Mouse (Mus musculus): ENCODE results near the gene Myrfl.

Gene Myrfl

DNA sequence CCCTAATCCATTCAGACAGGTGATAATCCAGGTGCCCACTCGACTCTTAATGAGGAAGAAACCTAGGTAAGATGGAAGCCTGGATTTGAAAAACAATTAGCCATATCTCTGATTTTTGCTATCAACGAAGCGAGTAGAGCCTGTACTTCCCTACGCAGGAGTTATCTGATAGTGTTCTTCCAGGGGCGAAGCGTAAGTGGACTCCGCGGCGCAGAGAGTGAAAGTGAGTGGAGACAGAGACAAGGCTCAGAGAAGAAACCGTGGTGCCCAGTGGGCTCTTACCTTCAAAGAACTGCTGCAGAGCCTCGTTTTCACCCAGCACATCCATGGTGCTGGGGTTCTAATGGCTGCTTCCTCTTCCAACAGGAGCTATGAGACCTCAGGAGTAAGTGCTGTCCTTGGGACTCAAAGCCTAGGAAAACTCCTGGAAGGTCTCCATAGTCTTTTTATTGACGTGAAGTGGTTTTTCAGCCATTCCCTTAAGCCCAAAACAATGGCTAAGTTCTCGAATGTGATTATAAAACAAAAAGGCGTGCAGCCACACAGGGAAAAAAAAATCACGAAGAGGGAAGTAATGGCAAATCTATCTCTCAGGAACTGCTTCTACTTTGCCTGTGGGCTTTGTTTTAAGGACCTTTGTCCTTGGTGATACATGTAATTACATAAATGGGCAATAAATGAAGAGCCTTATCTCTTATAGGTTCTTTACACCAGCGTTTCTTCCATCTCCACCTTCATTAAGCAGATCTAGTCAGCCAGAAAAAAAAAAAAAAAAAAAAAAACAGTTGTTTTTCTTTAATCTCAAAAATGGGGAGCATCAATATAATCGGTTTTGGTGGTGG is at the start of gene Myrfl:
Myrfl (minus strand) TSS at position 584 of the 842 bp plus-strand sequence.
- DNase-seq (ENCODE audit: low spot score), result no peak

DNA sequence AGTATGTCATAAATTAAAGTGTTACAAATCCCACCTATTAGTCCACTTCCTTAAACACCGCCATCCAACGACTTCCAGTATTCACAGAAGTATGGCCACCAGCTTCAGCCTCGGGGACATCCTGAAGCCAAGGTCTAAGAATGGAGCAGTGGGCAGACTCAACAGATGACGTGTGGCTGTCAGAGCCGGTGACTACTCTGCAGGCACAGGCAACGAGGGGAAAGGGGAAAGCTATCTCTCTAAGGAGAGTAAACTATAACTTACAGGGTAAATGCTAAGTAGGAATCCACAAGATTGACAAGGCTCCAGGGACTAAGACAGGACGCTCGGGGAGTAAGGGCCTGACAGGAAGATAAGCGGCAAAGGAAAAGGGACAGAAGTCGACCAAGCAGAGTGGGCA is 48.2 kb upstream of the Myrfl start:
- DNase-seq (ENCODE audit: low spot score), result no peak

DNA sequence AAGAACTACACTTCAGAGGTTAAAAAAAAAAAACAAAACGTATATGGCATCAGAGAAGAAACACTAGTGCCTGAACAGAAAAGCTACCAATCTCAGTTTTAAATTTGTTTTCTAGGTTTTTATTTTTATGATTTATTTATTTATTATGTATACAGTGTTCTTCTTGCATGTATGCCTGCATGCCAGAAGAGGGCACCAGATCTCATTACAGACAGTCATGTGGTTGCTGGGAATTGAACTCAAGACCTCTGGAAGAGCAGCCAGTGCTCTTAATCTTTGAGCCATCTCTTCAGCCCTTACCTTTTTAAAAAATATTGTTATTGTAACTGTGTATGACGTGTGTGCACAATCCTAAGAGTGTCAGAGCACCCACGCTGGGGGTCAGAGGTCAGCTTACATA is 47.4 kb upstream of the Myrfl start:
- no peak for DNase-seq (ENCODE audit: low spot score)

DNA sequence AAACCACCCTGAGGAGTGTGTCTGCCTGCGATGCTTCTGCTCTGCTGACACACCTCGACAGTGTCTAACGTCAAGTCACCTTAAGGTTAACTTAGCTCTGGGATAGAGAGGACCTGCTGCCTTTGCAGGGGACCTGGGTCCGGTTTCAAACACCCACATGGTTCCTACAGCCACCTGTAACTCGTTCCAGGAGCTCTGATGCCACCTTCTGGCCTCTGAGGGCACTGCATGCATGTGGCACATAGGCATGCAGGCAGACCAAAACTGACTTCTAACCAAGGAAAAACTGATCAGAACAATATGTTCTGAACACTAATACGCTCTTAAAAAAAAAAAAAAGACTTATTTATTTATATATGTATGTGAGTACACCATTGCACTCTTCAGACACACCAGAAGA is 46.3 kb upstream of the Myrfl start:
- no peak for DNase-seq (ENCODE audit: low spot score)

DNA sequence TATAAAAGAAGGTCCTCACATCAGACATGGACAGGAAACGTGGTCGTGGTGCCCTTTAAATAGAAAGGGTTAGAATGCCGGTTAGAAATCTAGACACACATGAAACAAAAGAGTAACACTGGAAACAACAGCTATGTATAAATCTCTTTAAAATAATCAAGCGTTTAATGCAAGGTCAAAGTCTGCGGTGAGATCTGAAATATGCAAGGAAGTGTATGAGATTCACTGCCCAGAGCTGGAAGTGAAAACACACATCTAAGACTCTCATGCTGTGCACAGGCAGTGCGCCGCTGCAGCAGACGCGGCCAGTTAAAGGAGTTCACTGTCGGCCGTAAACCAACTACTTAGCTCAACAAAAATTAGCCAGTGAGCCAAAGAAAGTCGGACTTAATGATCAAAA is 38.3 kb upstream of the Myrfl start:
- no peak for DNase-seq (ENCODE audit: low spot score)

- DNase-seq (ENCODE audit: low spot score), result no peak
These were observed 37.1 kb upstream of the Myrfl start for GRCm38 (mm10) chr10:116933794-116934193.

- DNase-seq (ENCODE audit: low spot score), result no peak
These were observed 35.7 kb upstream of the Myrfl start for GRCm38 (mm10) chr10:116932418-116932817.

- DNase-seq (ENCODE audit: low spot score), result no peak
These were observed 34.9 kb upstream of the Myrfl start for GRCm38 (mm10) chr10:116931497-116932179.

DNA sequence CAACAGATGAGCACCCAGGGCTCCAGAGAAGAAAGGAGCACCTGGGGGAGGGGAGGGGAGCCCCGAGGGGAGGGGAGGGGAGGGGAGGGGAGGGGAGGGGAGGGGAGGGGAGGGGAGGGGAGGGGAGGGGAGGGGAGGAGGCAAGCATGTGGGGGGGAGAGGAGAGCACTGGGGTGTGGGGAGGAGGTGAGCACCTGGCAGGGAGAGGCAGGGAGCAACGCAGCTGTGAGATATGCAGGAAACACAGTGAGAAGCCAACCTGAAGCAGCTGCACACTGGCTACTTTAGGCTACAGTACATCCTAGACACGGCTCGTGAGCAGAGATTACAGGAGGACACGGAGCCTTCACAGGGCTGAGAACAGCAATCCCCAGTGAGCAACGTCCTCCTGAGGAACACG is 34.2 kb upstream of the Myrfl start:
- no peak for DNase-seq (ENCODE audit: low spot score)

DNA sequence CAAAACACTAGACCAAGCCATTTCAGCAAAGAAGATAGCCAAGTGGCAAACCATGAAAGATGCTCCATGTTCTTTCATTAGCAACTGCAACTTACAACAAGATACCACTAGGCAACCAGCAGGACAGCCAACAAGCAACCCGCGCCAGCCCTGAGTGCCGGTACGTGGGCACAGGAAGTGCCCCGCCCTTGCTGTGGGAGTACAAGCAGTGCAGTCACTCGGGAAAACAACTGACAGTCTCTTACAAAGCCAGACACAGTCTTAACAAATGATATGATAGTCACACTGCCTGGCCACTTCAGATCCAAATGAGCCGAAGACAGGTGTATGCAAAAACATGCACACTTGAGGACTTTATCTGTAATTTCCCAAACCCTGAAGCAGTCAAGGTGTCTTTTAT is 33.8 kb upstream of the Myrfl start:
- DNase-seq (ENCODE audit: low spot score), result no peak

GRCm38 (mm10) chr10:116928826-116929225 is 32.1 kb upstream of the Myrfl start:
- DNase-seq (ENCODE audit: low spot score), result no peak

DNA sequence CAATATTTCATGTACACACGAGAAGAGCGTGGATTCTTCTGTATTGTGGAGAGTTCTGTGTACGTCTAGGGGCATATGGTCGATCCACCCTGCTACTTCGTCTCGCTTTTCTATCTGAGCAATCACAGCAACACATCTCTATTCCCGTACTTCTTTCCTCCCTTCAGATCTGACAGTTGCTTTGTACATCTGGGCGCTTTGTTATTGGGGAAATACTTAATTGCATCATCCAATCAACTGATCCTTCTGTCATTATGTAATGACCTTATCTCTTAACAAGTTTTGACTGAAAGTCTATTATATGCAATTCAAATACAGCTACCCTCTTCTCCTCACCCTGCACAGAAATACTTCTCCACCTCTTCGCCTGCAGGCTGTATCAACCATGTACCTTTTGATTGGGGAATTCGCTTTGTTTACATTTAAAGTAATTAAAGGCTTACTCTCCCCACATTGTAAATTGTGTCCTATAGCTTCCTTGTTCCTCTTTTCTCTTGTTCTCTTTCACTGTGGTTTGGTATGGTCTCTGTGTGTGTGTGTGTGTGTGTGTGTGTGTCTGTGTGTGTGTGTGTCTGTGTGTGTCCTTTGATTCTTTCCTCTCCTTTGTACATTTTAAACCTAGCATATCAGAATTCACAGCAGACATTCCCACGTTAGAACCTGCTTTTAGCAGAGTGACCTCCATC is 29.9 kb upstream of the Myrfl start:
- DNase-seq (ENCODE audit: low spot score), result no peak

- DNase-seq (ENCODE audit: low spot score), result no peak
These were observed 27.2 kb upstream of the Myrfl start for GRCm38 (mm10) chr10:116923651-116924495.

DNA sequence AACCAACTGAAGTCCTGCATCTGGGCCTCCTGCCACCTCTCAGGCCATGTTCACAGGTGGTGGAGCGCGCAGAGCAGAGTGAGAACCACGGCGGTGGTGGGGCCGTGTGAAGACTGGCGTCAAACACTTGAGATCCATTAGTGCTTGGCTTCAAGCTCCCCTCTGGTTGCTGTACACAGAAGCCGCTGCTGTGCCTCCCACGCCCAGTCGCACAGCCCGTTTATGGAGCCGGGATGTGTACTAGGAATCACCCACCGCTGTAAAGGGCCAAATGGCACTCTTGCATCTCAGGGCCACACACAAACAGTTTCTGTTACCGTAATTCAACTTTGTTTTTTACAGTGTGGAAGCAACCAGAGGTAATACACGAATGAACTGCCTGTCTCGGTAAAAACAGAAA is 25.4 kb upstream of the Myrfl start:
- DNase-seq (ENCODE audit: low spot score), result no peak

- no peak for DNase-seq (ENCODE audit: low spot score)
These were observed 24.7 kb upstream of the Myrfl start for GRCm38 (mm10) chr10:116921416-116921815.

DNA sequence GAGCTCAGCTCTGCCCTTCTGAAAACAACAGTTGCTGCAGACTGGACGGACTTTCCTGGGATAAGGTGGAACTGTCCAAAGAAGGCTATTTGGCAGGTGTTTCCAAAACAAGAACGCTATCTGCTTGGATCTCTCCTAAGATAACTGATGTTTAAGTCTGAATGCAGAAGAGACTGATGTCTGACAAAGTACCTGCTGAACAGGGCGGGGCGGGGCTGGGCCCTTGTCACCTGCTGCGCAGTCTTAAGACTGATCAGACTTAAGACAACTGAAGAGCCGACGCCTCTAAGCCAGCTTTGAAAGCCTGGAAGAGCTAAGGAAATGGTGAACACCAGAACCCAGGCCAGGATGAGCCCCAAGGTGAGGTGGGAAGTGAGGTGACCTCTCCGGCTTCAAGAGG is 23.9 kb upstream of the Myrfl start:
- no peak for DNase-seq (ENCODE audit: low spot score)

DNA sequence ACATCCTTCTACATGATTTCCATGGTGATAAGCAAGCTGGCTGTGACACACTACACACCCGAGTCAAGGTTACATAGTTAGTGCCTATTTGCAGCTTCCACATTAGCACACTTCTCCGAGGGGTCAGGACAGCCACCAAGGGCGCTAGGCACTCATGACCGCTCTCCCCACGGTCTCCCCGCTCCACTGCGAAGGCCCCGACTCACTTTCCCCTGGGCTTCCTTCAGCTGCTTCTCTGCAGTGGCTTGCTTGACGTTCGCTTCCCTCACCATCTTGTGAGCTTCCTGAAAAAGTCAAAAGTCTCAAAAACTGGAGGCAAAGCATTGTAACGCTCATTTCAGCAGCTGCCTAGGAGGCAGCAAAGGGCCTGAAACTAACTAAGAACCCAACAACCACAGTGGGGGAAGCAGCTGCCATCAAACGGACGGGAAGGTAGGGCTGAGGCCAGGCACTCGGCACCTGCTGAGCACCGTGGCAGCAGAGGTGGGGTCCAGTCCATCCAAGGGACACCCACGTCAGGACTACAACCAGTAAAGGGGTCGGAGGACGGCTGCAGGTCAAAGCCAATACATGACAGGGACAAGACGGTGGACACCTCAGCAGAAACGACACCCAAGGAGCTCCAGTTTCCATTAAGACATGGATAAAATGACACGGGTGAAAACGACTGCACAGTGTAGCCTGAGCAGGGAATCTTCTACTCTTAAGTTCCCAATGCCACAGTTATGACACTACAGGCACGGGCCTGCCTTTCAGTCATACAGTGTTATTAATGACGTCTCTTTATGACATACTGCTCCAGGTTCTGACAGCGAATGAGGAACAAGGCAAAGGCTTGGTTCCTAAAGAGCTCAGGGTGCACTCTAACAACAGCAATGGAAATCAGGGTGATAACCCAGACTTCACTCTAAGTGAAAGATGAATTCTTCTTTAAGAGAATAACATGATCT is 22.9 kb upstream of the Myrfl start:
- DNase-seq (ENCODE audit: low spot score), result no peak

DNA sequence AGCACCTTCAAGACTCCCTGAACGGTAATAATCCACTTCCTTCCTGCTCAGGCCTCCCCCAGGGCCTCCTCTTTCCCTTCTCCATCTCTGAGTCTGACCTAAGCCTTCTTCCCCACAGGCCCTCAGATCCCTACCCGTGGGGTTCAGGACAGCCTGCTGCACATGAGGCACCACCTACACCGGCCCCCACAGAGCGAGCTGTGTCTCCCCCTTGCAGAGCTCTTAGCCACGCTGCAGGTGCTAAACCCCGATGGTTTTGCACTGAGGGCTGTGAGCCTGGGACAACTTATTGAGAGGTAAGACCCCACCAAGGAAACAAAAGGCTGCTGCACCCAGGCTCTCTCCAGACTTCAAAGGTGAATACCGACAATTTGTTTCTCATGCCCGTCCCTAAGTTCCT is 19.9 kb upstream of the Myrfl start:
- DNase-seq (ENCODE audit: low spot score), result no peak

DNA sequence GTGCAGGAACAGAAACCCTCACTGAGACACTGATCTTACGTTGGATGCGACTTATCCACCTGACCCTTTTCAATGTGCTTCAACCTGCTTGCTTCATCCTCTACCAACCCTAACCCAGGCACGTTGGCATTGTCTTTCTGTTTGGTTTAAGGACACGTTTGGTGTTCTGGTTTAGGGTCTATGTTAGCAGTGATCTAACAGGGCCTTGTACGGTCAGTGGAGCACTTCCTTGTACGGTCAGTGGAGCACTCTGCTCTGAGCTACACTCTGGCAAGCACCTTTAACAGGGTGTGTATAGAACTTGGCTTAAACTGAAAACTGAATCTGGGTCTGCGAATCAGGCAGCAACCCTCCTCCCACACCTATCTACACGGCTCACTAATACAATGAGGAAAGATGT is 18.6 kb upstream of the Myrfl start:
- no peak for DNase-seq (ENCODE audit: low spot score)

DNA sequence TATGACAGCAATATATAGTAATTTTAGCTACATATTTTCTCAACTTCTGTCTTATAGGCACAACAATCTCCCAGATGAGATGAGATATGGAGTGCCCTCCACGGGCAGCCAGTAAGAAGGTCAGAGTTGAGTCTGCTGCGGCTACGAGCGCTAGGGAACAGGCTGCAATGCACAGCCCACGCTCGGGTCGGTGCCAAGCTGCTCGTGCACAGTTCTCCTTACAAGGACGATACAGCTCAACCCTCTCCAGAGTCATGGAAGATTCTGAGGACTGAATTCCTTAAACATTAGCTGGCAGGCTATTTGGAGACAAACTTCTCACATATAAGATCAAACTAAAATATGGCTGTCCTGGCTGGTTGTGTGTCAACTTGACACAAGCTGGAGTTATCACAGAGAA is 17.9 kb upstream of the Myrfl start:
- no peak for DNase-seq (ENCODE audit: low spot score)

Data from ovary, postnatal 10 days (tissue).